Mouse (Mus musculus): ENCODE results near the gene Pdcd5.

Pdcd5 gene

GRCm38 (mm10) chr7:35646317-35647081 is 822 bp downstream of the Pdcd5 start:
- no peak for DNase-seq (ENCODE audit: low spot score)

- DNase-seq (ENCODE audit: low spot score) = no peak
Measured at GRCm38 (mm10) chr7:35640072-35640471, 7.2 kb downstream of the Pdcd5 start.

GRCm38 (mm10) chr7:35636874-35637273 is 10.4 kb downstream of the Pdcd5 start:
- DNase-seq (ENCODE audit: low spot score) = no peak

GRCm38 (mm10) chr7:35636229-35636628 is 11.1 kb downstream of the Pdcd5 start:
- no peak for DNase-seq (ENCODE audit: low spot score)

GRCm38 (mm10) chr7:35628496-35628895 is 18.8 kb downstream of the Pdcd5 start:
- no peak for DNase-seq (ENCODE audit: low spot score)

- DNase-seq (ENCODE audit: low spot score) = no peak
Measured at GRCm38 (mm10) chr7:35627371-35627770, 19.9 kb downstream of the Pdcd5 start.

GRCm38 (mm10) chr7:35626038-35626437 is 21.3 kb downstream of the Pdcd5 start:
- DNase-seq (ENCODE audit: low spot score) = no peak

GRCm38 (mm10) chr7:35622626-35623025 is 24.7 kb downstream of the Pdcd5 start:
- no peak for DNase-seq (ENCODE audit: low spot score)

GRCm38 (mm10) chr7:35617513-35617912 is 29.8 kb downstream of the Pdcd5 start:
- DNase-seq (ENCODE audit: low spot score) = no peak

- no peak for DNase-seq (ENCODE audit: low spot score)
Measured at GRCm38 (mm10) chr7:35609245-35609644, 38.1 kb downstream of the Pdcd5 start.

- DNase-seq (ENCODE audit: low spot score) = no peak
Measured at GRCm38 (mm10) chr7:35606816-35607215, 40.5 kb downstream of the Pdcd5 start.

- DNase-seq (ENCODE audit: low spot score) = no peak
Measured at GRCm38 (mm10) chr7:35602766-35603165, 44.6 kb downstream of the Pdcd5 start.

GRCm38 (mm10) chr7:35601106-35601505 is 46.2 kb downstream of the Pdcd5 start:
- DNase-seq (ENCODE audit: low spot score) = no peak

GRCm38 (mm10) chr7:35600031-35600430 is 47.3 kb downstream of the Pdcd5 start:
- DNase-seq (ENCODE audit: low spot score) = no peak

- DNase-seq (ENCODE audit: low spot score) = no peak
Measured at GRCm38 (mm10) chr7:35599492-35599891, 47.8 kb downstream of the Pdcd5 start.

GRCm38 (mm10) chr7:35594311-35594710 is 53.0 kb downstream of the Pdcd5 start:
- DNase-seq (ENCODE audit: low spot score) = no peak

All from ovary, adult 18-20 months (tissue).